Mouse (Mus musculus) yolk sac, embryonic 10.5 days (tissue): ENCODE results near the gene Pde9a.

ENCODE experiments used
- DNase-seq: peaks from one replicate; pipeline ENCODE4 v3.0.0-alpha.2; 2017; ENCODE audit warnings: low spot score

The Pde9a gene

DNA sequence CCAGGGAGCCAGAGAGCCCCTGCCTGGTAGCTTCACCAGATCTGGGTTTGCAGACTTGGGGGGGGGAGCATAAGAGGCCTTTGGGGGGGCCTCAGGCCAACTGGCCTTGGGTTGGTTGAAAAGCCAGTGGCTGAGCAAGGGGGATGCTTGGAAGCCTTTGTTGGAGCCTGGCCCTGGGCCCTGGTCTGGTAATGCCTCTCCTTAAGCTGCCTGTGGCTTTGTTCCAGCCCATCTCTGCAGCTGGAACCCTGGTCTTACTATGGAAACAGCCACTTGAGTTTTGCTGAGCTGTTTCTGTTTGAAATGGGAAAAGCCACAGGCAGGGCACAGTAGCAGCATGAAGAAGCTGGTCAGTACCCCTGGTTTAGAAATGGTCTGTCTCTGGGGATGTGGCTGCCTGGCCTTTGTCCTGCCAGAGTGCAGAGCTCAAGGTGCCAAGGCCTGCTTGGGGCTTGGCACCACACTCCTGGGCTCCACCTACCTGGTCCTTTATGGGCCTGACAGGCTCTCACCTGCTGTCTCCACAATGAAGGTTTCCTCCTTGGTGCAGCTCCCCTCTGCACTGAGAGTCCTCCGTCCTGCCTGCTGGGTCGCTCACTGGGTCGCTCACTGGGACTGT is 3.5 kb downstream of the Pde9a start:
- no peak for DNase-seq

DNA sequence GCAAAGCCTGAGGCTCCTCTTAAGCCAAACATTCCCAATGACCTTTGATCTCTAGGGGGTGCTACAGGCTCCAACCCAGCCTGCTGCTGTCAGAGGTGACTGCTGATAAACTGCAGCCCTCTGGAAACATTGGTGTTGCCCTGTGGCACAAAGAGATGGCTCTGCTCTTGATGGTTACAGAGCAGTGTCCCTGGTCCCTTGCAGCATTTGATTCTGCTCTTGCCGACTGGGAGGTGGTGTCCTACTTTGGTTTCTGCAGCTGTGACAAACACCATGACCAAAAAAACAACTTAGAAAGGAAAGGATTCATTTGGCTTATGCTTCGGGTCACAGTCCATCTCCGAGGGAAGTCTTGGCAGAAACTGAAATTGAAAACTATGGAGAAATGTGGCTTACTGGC is 5.5 kb downstream of the Pde9a start:
- DNase-seq: peak; percentile 66

DNA sequence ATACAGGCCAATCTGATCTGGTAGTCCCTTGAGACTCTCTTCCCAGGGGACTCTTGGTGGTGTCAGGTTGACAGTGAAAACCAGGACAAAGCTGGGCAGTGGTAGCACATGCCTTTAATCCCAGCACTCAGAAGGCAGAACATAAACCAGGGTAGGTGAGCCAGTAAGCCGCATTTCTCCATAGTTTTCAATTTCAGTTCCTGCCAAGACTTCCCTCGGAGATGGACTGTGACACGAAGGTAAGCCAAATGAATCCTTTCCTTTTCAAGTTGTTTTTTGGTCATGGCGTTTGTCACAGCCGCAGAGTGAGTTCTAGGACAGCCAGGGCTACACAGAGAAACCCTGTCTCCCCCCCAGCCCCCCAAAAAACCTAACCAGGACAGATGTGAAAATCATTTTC is 6.0 kb downstream of the Pde9a start:
- no peak for DNase-seq

DNA sequence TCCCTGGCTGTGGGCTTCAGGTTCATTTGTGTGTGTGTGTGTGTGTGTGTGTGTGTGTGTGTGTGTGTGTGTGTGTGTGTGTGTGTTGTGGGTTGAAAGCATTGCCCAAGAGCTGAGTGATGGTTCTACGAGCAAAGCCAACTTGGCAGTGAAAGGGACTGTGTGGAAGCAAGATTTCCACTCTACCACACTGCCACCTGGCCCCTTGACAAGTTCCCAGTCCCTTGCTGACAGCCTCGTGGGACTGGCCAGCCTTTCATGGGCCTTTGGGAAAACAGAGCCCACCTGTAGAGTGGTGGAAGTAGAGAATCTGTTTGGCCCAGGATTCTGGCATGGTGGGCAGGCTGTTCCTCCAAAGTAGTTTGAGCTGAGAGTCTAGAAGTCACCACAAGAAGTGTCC is 7.8 kb downstream of the Pde9a start:
- DNase-seq: no peak

DNA sequence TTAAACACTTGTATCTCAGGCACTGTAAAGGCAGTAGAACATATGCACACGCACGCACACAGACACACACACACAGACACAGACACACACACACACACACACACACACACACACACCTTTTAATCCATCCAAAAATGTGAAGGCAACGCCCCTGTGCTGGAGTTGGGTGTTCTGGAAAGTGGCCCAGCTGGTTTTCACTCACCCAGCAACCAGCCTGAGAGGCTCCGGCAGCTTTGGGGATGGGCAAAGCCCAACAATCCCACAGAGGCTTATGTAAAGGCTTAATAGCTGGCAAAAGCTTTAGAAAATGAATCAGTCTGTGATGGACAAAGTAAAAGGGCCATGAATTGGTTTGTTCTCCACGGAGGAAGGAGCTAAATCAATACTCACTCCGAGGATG is 14.3 kb downstream of the Pde9a start:
- DNase-seq: no peak

DNA sequence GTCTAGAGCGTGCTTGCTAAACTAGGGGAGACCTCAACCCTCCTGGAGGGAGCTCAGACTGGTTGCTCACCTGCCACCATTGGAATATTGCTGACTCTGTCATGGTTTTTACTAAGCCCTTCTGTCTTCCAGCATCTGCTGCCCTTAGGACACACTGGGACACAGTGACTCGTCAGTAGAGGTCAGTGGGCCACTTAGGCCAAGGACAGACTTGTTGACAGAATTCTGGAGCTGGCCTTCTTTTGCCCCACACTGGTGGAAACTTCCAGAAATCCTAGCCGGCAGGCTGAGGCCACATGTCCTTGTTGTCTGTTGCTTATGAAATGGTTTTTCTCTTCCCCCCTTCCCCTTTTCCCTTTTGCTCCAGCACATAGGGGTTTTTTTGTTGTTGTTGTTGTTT is 15.2 kb downstream of the Pde9a start:
- DNase-seq: no peak

DNA sequence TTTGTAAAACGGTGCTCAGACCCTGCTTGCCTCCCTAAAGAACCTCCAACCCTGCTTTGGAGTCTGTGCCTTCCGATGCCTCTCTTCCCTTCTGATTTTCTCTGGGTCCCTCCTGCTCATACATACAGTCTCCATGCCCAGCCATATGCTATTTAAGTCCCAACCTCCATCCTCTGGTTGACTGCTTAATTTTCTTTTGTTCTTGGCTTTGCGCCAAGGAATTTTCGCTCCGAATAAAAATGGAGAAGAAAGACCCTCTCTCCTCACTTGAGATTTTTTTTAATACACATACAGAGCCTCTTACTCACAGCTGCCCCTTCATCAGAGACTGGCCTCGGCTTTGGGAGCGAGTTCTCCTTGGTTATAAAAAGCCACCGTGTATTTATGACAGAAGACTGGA is 16.7 kb downstream of the Pde9a start:
- DNase-seq: no peak

DNA sequence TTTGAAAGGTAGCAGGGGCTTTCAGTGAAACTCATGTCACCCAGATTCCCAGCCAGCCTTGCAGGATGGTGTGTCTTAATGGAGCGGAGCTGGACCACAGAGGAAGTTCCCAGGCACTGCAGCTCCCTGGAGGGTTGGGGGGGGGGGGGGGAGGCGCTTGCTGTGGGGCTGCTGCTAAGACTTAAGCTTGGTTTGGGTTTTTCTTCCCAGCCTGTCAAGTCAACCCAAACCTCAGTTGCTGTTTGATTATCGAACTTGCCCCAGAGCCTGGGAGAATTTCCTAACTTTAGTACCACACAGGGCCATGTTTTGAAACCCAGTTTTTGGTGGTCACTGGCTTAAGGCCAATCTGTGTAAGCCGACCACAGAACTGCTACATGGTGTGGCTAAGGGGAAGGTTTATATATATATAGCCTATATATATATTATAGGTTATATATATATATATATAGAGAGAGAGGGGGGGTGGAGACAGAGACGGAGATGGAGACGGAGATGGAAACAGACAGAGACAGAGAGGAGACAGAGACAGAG is 19.8 kb downstream of the Pde9a start:
- DNase-seq: no peak

DNA sequence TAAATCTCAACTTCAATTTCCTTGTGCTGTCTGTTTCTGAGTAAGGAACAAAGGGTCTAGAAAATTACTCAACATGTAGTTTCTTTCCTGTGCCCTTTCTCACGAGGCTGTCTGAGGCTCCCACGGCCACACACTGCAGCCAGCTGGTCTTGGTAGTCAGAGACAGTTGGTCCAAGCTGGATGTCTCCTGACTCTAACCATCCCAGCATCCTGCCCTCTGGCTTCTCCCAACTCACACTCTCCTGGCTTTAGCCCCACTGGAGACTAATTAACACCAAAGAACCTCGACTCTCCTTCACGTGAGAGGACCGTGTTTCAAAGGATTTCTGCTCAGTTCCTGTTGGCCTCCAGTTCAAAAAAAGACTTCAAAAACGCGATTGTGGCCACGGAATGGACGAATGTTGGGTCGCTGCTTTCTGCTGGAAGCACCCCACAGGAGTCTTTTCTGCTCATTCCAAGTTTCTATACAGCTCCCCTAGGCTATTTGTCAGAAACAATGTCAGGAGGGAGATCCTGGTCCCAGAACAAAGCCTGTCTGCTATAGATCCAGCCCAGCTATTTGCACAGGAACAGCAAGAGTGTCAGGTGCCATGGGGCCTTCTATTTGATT is 23.8 kb downstream of the Pde9a start:
- DNase-seq: no peak

DNA sequence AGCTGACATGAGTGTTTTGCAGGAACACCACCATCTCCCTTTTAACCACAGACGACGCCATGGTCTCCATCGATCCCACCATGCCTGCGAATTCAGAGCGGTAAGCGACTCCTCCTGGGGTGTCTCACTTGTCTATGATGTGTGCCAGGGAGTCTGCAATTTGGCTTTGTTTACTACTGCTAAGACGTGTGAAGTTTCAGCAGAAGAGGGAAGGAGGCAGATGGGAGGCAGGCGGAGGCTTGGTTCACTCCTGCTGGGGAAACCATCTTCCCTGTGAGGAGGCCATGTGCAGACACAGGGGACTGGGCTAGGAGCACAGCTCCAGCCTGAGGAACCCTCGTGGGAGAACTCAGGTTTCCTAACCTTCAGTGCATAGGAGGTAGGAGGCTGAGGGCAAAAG is 29.2 kb downstream of the Pde9a start:
- no peak for DNase-seq

DNA sequence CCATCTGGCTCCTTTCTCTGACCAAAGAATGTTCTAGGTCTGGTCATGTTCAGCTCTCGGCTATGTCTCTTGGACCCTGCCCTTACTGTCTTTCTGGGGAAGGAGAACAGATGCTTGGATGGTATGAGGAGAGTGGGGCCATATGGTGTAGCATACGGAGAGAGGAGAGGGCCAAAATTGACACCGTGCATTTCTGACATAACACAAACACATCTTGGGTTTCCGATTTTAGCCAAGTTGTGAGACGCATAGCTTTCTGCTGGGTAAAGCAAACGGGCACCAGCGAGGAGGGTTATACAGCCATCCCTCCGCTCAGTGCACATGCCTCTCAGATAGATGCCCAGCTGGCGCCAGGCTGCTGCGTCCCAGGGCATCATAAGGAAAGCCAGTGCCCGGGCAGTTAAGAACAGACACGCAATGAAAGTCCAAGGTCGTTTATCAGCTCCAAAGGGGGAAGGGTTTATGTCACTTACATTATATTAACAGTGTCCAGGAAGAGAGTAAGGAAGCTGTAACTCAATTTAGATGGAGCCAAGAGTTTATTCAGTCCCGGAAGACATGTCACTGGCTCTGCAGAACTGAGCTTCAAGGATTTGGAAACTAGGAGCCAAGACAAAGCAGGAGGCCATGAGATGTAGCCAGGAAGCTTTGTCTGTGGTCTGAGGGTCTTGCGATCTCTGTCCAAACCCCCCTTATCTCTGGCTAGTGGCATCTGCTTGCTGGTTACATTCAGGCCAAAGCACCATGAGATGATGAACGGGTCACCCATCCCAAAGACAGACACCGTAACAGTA is 33.0 kb downstream of the Pde9a start:
- no peak for DNase-seq

DNA sequence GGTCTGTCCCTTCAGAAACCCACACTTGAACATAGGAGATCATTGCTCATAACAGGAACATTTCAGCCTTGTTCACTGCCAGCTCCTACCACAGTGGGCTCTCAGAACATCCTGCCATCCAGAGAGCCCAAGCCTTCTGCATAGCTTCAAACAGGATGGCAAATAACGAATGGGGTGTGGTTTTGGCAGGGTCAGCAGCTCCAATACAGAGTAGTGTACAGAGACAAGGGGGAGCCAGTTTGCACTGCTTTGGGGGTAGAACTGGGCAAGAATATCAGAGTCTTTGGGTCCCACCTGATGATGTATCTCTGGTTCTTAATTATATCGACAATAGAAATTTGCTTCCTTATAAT is 33.6 kb downstream of the Pde9a start:
- DNase-seq: no peak

DNA sequence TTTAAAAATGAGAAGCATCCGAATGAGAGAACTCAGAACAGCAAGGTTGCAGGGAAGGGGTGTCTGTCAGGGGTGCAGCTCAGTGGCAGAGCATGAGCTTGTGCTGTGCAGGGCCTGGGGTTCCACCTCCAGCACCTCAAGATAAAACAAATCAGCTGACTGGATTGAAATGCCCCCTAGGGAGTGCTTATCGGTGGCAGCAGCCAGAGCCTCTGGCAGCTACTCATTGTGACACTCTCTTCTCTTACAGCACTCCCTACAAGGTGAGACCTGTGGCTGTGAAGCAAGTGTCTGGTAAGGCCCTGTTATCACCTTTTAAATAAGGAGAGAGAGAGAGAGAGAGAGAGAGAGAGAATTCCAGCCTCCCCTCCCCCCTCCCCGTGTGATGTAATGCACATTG is 34.0 kb downstream of the Pde9a start:
- no peak for DNase-seq

DNA sequence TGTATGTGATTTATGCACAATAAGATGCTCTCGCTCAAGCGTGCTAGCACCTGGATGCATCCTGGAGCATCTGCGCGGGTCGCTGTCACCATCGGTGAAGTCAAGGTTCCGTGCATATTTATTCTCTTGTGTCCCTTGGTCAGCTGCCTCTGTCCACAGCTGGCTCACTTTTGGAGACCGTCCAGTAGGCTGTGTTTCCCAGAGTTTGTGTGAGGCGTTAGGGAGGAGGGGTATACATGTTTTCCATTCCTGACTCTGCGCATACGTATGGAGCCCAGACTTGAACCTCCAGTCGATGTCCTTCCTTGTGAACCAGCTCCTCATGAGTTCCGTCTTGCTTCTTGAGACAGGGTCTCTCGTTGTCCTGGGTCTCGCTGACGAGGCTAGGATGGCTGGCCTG is 34.6 kb downstream of the Pde9a start:
- DNase-seq: no peak

DNA sequence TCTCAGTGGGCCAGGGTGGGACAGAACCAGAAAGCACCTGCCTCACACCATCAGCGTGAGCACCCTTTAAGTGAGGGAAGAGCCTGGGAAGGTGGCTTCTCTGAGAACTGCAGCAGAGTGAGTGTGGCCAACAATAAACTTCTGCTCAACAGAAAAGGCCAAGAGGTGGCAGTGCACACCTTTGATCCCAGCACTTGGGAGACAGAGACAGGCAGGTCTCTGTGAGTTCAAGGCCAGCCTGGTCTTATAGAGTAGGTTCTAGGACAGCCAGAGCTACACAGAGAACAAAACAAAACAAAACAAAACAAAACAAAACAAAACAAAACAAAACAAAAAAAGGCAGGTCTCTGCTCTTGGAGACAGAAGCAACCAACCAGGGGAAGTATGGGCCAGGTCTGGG is 36.4 kb downstream of the Pde9a start:
- DNase-seq: no peak

DNA sequence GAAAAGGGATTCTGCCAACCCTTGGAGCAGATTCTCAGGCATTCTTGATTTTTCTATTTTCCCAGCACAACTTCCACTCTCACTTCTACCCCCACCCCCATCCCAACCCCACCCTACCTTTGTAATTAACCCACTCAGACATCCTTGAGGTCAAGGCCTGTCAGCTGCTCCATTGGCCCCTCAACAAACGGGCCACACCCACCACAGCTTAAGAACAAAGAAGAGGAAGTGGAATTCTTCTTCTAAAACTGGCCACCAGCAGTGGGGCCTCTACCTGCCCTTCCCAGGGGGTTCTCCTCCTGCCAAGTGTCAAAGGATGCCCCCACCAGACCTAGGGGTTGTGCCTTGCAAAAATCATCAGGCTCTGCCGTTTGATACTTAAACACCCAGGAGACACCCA is 37.0 kb downstream of the Pde9a start:
- no peak for DNase-seq

DNA sequence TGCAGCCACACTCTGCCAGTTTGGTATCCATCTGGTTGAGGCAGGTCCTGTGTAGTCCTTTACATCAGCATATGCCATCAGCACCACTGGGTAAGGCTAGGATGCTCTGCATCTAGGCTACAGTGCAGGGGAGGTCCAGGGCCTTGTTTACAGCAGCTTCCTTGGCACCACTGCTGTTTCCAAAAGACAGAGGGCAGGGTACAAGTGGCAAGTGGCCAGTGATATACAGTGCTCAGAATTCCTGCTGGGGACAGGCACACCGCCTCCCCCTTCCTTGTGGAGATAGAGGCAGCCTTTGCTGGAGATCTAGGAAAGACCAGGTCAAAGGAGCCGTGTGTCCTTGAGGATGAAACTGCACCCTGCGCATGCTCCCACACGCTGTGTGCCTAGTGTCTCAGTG is 38.3 kb downstream of the Pde9a start:
- no peak for DNase-seq

DNA sequence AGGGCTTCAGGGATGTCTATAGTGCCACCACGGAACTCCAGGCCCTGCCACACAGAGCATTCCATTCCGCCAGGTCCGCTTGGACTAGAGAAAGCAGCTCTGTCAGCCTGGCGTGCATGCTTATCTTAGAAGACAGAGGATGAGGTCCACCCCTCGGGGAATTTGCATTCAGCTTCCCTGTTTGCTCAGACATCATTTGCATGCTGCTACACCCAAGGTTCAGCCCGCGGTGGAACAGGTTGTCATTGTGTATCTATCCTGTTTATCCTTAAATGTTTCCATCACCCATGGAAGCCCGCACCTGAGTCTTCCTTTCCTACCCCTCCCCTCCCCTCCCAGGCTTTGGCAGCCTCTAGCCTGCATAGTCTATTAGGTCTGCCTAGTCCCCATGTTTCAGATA is 38.8 kb downstream of the Pde9a start:
- peak; percentile 26 for DNase-seq

DNA sequence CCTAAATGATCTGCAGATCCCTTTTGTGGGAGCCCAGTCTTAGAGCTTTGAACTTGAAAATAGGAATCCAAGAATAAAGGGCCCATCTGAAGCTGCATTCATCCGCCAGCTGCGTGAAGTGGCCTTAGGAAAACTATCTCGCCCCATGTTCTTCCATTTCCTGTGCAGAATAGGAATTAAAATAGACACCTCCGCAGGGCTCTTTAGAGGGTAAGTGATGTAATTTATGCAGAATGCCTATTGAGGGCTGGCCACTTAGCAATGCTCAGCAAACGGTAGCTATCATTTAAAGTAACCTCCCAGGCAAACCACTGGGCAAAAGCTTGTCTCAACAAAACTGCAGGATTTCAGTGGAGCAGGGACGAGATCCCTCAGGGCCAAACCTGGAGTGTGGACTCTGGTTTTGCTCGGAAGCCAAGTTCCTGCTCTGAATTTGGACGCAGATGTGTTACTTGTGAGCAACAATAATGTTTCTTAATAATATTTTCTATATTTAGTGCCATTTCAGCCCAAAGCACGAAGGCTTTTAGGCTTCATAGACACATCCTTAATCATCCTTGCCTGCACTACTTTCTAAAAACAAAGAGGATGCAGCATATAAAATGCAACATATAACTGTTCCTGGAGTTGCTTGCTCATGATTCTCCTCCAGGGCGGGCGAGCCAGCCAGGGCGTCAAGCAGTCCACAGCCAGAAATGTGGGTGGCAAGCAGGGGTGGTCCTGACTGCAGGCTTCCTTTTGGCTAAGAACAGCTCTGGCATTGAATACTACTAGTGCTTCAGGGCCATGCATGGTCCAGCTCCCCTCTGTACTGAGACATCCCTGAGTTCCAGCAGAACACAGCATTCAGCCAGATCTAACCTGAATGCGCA is 40.1 kb downstream of the Pde9a start:
- DNase-seq: no peak

DNA sequence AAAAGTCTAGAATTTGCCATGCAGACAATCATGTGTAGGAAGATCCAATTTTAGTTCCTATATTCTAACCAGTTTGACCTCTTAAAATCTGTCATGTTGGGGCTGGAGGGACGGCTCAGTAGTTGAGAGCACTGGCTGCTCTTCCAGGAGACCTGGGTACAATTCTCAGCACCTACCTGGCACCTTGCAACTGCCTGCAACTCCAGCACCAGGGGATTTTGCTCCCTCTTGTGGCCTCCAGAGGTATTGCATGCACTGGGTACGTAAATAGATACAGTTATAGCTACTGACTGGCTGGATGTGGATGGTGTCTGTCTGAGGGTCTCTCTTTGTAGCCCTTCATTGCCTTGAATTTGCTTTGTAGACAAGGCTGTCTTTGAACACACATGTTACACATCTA is 43.4 kb downstream of the Pde9a start:
- no peak for DNase-seq

DNA sequence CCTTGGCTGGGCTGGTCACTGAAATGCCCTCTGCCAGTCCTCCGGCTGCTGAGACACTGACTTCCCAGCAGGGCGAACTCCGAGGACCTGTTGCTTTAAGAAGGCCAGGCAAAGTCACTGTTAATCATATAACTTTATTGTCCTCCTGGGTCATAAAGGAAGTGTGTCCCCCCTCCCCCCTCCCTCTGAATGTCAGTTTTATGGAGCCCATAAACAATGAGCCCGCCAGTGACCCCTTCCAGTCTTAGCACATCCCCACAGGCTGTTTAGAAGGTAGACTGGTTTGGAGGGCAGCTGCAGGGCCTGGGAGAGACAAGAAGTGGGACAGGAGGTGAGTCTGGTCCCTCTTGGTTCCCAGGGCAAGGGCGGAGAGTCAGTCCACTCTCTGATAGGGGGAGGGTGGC is 46.9 kb downstream of the Pde9a start:
- peak; percentile 63 for DNase-seq

DNA sequence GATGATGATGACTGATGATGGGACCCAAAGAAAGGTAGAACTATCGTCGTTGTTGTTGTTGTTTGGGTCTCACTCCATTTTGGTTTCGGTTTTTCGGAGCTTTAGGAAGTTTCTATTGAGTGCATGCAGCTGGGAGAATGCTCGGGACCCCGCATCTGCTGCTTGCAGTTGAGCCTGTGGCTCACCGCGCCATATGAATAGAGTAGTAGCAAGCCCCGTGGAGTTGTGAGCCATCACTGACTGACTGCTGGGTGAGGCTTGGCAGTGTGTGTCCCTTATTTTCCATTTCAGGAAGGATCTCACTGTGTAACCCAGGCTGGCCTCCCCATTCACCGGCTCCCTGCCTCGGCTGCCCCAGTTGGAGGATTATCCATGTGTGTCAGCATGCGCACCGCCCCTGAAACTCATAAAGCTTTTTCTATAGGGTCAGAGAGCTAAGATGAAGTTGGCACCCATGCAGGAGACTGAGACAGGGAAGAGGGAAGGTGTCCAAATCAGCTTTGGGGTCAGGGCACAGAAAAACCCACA is 47.5 kb downstream of the Pde9a start:
- DNase-seq: no peak
